In genomic region chr7:46995558-46995957, GRCm38 (mm10) we compare ENCODE assay signal across 24 mouse cellular contexts. TPM values are rescaled to one million over a fixed set of nuclear protein-coding genes. Genes with fewer than 3 reads are reported as not detected.
"Had no signal": no experiment of that assay in that cellular context is flagged by ENCODE, and none has a peak within 500 bp of the region (broad histone marks: within the 10 kb centered on the region; RNA-seq: fewer than 3 reads in every experiment).

No protein-coding gene starts in this region.

- H3K4me2 ChIP-seq: kidney, embryonic 15.5 days; limb, embryonic 12.5 days; limb, embryonic 15.5 days; midbrain, embryonic 12.5 days; midbrain, embryonic 15.5 days; neural tube, embryonic 13.5 days had no signal

- H3K9me3 ChIP-seq: kidney, embryonic 15.5 days; limb, embryonic 12.5 days; limb, embryonic 15.5 days; midbrain, embryonic 12.5 days; midbrain, embryonic 15.5 days; neural tube, embryonic 13.5 days had no signal

- H3K27me3 ChIP-seq: kidney, embryonic 15.5 days; limb, embryonic 12.5 days; limb, embryonic 15.5 days; midbrain, embryonic 12.5 days; midbrain, embryonic 15.5 days; neural tube, embryonic 13.5 days had no signal

- ATAC-seq: hindbrain, embryonic 16.5 days; intestine, postnatal 0 days; midbrain, embryonic 15.5 days had no signal

- H3K27ac ChIP-seq: kidney, embryonic 15.5 days; left cerebral cortex, adult 2 months; limb, embryonic 12.5 days; limb, embryonic 15.5 days; midbrain, embryonic 12.5 days; midbrain, embryonic 15.5 days; neural tube, embryonic 13.5 days; stomach, postnatal 0 days had no signal

- H3K4me3 ChIP-seq: kidney, embryonic 15.5 days; left cerebral cortex, adult 2 months; limb, embryonic 12.5 days; limb, embryonic 15.5 days; midbrain, embryonic 12.5 days; midbrain, embryonic 15.5 days; myocyte; neural tube, embryonic 13.5 days had no signal

- H3K9ac ChIP-seq: kidney, embryonic 15.5 days; limb, embryonic 12.5 days; limb, embryonic 15.5 days; midbrain, embryonic 12.5 days; midbrain, embryonic 15.5 days; neural tube, embryonic 13.5 days had no signal

- DNase-seq: kidney, adult 2 months; kidney, postnatal 14 days; kidney, postnatal 4 days; layer of hippocampus, postnatal 36 days; left cerebral cortex, postnatal 4 days; lung, adult 2 months; lung, postnatal 14 days; lung, postnatal 4 days; thymus, postnatal 25 days had no signal

- H3K4me1 ChIP-seq: limb, embryonic 12.5 days had no signal

RNA-seq across cellular contexts. Expression of gene Gm9999, which starts 12.2 kb away (rescaled TPM):
- polyA plus RNA-seq: hindbrain, embryonic 16.5 days; intestine, postnatal 0 days; kidney, adult 2 months; kidney, embryonic 15.5 days; limb, embryonic 12.5 days; limb, embryonic 15.5 days; lung, adult 2 months; lung, embryonic 16.5 days; midbrain, embryonic 12.5 days; midbrain, embryonic 15.5 days; myocyte; neural tube, embryonic 13.5 days; small intestine, adult 2 months; stomach, embryonic 14.5 days; stomach, postnatal 0 days; thymus, postnatal 0 days had no signal
